Mouse (Mus musculus): ENCODE data around the gene 2010300C02Rik.

Gene 2010300C02Rik

DNA sequence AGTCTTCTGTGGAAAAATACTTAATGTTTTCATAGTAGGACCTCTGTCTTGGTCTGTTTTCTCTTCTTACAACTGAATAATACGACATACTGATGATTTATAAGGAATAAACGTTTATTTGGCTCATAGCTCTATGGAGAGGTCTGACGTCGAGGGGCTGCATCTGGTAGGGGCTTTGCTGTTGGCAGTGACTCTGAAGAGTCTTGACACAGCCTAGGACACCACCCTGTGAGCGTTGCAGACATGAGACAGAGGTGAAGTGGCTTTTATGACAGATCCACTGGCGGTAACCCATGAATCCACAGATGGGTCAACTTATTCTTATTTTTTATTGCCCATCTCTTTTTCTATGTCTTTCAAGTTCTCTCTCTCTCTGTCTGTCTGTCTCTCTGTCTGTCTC is 52.5 kb downstream of the 2010300C02Rik start:
- DNase-seq (ENCODE audit: low spot score in 2 of 2) = no peak

DNA sequence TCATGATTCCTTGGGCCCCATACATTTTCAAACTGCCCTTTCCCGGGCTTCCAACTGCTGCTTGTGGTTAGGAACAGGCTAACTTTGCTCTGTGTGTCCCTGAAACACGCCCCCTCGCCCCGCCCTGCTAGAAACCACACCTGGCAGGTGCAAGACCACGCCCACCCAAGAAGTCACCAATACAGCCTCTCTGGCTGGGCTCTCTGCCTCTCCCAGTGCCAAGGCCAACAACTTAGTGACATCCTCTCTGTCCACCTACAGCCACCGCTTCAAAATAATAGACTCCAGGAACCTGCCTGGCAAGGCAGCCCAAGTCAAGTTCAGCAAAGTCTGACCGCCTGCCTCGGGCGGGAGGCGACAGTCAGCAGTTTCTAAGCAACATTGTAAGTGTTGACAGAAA is 53.3 kb downstream of the 2010300C02Rik start:
- no peak for DNase-seq (ENCODE audit: low spot score in 2 of 2)

DNA sequence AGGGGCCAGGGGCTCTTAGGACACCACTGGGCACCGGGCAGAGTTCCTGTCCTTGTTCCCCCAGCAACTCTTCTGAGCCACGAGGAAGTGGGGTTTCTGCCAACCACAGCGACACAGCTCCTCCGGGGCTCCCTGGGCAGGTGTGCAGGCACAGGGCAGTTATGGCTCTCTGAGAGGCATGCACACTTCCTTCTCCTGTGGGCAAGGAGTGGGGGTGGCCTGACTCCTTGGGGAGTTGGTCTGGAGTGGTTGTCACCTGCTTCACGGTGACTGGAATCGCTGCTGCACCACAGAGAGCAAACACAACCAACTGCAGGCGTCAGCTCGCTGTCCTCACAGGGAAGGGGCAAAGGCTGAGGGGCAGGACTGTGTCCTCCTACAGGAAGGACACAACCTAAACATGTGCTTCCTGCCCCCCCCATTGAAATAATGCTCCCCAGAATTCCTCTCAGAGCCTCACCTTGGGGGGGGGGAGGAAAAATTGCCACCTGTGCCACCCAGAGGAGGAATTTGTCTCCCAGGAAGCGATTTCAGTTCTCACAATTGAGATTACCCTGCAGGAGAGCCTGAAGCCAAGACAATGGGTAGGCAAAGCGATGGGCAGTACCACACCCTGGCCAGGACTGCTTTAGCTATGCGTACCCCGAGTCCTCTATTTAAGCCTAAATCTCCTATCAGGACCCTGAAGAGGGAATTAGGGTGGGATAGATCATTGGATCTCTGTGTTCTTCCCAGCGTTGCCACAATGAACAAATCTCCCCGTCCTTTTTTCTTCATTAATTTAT is 54.2 kb downstream of the 2010300C02Rik start:
- no peak for DNase-seq (ENCODE audit: low spot score in 2 of 2)

DNA sequence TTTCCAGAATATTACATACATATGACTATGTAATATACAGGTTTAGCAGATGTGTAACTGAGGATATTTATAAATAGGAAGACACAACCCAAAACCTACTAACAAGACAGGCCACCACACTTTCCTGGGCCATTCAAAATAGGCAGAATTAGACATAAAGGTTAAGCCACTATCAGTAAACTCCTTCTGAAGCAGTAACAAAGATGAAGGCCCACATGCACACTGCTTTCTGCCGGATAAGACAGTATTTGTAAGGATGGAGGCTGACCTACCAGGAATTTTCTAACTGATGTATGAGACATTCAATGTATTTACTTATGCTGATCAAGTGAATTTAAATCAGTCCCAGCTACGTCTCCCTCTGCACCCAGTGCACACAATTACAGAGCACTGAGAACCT is 55.4 kb downstream of the 2010300C02Rik start:
- no peak for DNase-seq (ENCODE audit: low spot score in 2 of 2)

DNA sequence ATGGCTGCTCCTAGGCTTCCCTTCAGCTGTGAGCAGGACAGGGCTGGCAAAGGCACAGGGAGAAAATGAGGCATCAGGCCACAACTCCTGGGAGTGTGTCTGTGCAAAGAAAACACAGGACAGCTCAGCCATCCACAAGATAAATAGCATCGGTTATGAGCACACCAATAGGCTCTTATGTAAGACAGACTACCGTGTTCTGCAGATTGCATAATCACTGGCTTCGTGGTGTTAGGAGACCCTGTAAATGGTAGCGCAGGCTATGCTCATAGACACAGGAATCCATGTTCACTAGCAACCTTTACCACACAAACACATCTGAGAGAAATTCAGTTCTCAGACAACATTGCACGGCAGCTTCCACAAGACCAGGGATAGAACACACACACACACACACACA is 56.3 kb downstream of the 2010300C02Rik start:
- no peak for DNase-seq (ENCODE audit: low spot score in 2 of 2)

DNA sequence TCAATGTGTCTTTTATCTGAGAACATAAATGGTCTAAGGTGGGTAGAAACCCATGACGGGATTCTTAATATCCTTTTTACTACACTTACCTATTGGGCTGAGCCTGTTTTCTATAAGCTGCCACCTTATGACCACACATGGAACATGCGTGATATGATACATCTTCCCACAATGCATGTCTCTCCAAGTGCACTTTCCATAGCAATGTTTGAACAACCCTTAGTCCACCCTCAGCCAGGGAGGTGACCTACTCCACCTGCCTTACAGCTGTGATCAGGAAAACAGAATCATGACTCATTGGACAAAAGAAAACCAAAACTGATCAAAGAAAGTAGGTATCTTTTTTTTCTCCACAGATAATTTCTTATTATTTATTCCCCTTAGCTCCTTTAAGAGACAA is 63.9 kb downstream of the 2010300C02Rik start:
- DNase-seq (ENCODE audit: low spot score in 2 of 2) = no peak

DNA sequence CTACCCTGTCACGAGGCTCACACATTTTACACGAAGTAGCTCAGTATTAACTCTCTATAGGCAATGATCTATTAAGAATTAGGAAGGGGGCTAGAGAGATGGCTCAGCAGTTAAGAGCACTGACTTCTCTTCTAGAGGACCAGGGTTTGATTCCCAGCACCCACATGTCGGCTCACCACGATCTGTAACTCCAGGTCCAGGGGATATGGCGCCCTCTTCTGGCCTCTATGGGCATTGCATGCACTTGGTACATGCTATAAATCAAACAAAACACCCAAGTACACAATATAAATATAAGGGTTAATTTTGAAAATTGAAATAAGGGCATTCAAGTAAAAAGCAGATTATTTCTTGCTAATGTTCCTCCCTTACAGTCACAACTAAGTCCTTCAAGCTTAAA is 65.9 kb downstream of the 2010300C02Rik start:
- DNase-seq (ENCODE audit: low spot score in 2 of 2) = no peak

DNA sequence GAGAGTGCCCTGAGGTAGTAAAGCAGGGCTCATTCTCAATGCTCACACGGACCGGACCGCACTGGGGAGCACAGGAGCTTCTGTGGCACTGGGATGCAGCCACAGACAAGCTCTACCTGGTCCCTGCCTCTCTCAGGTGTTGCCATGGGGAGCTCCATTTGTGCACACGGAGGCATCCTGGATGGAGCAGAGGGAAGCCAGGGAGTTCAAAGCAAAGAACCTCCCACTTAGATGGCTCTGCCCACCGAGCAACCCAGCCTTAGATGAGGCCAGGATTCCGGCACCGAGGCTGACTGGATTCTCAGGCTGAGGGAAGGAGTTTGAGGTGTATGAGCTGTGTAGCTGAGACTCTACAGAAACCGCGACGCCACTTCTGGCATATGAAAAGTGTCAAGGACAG is 72.8 kb downstream of the 2010300C02Rik start:
- DNase-seq (ENCODE audit: low spot score in 2 of 2) = no peak

DNA sequence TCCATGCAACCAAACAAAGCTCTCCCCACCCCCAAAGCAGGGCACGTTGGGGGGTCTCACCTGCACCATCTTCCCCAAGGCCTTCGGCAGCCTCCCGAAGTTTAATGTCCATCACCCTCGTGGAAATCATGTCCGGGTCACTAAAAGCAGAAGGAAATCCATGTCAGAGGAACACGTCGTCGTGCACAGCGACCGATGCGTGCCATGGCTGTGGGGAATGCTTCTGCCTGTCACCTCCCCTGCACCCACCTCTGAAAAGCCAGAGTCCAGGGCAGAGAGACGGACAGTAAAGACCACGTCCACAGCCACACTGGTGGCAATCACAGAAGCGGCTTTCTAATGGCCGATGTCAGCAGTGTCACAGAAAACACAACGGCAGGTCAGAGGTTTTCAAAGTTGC is 75.4 kb downstream of the 2010300C02Rik start:
- DNase-seq (ENCODE audit: low spot score in 2 of 2) = no peak

DNA sequence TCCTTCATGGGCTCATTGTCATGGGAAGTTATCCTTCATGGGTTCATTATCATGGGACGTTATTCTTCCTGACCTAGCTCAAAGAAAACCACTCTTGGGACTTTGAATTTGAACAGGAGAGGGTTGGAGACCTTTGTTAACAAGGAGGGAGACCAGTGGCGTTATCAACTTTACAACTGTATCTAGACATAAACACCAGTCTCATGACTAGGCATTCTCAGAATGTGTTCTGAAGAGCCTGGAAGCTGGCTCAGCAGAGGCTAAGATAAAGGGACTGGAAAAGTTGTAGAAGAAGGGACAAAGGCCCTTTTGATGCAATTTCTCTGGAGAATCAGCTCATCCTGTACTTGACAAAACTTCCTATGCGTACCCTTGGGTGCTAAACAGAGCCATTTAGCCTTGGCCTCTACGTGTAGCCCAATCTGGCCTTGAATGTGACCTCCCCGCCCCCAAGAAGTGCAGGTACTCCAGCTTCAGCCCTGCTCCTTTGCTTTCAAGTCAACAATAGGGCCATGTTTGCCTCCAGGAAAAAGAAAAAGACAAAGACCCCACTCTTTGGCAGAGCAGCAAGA is 76.0 kb downstream of the 2010300C02Rik start:
- DNase-seq (ENCODE audit: low spot score in 2 of 2) = no peak

DNA sequence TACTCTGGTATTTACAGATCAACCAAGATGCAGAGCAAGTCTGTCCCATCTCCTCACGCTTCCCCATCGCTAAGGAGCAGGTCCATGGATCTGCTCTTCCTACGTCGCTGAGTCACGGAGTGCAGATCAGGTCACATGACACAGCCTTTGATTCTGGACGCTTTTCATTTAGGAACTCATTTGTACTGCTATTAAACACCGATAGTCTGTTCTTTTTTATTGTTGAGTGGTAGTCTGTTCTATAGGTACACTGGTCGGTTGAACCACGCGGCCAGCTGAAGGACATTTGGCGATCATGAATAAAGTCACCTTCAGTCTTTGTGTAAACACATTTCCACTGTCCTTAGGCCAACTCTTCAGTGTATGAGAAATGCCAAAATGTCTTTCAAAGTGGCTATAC is 78.5 kb downstream of the 2010300C02Rik start:
- DNase-seq (ENCODE audit: low spot score in 2 of 2) = no peak

DNA sequence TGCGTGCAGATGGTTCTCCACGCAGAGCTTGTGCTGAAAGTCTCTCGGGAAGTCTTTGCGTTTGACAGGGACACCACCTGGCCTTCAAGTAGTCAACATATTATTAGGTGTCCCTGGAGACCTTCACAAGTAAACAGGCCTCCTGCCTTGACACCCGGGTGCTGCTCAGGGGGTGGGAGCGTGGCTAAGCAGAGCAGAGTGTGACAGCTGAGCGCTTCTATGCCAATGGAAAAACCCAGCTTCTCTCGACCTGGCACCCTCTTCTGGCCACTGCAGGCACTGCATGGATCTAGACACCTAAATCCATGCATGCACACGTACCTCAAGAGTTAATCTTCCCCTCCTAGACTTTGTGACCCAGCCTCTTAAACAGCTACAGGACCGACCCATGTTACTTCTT is 80.8 kb downstream of the 2010300C02Rik start:
- peak; percentile 61 to 78 for DNase-seq (ENCODE audit: low spot score in 2 of 2)

DNA sequence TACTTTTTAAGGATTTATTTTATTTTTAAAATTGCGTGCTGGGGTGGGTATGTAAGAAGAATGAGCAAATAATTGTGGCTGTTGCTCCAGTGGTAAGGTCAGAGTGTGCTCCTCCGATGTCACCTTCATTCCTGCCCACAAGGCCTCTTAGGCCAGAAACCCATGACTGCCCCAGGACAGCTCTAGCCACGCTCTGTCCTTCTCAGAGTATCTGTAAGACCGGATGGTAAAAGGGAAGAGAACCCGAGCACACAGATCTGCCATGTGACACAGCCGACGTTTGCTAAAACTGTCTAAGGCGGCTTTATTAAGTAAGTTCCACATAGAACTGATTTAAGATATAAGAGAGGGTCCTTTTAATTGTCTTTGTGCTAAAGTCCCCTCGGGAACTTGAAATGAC is 81.3 kb downstream of the 2010300C02Rik start:
- no peak for DNase-seq (ENCODE audit: low spot score in 2 of 2)

DNA sequence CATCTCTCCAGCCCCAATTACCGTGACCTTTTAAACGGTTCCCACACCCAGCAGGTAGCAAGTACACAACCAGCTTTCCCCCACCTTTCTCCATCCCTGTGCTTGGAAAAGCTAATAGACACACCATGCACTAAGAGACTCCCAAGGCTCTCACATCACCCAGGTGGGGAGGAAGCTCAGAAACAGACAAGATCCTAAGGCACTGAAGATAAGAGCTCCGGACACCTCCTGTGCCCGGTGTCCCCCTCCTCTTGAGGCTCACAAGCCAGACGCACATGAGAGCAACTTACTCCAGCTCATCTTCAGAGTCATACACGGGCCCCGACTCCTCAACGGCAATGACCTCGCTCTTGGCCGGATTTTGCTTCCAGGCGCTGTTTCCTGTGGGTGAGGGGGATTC is 82.3 kb downstream of the 2010300C02Rik start:
- DNase-seq (ENCODE audit: low spot score in 2 of 2) = no peak

DNA sequence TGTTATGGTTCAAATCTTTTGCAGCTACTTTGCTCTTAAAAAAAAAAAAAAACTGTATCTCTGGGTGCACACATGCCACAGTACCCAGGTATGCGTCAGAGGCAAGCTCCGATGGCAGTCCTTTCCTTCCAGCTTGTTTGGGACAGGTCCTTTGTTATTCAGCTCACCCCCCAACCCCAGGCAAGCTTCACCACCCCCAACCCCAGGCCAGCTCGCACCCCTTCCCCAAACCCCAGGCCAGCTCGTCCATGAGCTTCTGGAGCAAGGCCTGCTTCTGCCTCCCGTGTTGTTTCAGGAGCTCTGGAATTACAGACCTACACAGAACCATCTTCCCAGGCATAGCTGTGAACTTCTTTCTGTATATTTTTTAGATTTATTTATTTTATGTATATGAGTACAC is 83.1 kb downstream of the 2010300C02Rik start:
- DNase-seq (ENCODE audit: low spot score in 2 of 2) = no peak

DNA sequence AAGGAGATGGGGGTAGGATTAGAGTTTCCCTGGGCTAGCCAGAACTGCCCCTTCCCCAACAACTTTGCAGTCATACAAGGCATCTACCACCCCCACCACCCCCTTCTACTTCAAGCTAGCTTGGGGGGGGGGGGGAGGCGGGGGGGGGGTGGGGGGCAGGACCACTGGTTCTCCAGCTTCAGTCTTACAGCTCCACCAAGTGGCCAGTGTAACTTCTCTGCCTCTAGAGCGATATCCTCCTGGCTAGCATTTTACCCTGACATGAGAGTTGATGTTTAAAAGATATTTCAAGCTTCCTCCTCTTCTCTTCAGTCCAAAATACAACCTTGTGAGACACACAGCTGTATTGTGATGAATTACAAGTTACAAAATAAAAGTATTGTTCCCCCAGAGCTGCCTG is 83.7 kb downstream of the 2010300C02Rik start:
- peak in 1 of 2 experiments; percentile 68 for DNase-seq (ENCODE audit: low spot score in 2 of 2)

DNA sequence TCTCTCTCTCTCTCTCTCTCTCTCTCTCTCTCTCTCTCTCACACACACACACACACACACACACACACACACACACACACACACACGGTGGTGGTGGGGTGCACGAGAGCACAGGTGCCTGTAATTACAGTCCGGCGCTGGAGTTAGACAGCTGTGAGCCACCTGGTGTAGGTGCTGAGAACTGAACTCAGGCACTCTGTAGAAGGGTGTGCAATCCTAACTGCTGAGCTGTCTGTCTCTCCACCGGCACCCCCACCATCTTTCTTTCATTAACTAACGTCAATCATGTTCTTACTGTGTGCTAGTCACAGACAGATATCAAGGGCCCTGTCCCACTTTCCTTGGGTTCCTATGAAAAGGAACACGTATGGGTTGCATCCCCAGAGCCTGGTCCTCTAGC is 84.2 kb downstream of the 2010300C02Rik start:
- peak in 1 of 2 experiments; percentile 32 for DNase-seq (ENCODE audit: low spot score in 2 of 2)

DNA sequence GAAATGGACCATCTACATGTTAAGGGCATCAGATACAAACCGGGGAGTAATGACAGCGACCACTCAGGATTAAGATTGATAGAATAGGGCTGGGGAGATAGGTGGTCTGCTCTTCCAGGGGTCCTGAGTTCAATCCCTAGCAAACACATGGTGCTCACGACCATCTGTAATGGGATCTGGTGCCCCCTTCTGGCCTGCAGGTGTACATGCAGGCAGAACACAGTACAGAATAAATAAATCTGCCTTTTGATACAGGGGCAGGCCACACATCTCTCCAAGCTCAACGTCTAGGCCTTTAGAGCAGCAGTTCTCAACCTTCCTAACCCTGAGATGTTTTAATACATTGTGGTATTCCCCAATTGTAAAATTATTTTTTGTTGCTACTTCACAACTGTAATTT is 85.2 kb downstream of the 2010300C02Rik start:
- peak; percentile 30 to 78 for DNase-seq (ENCODE audit: low spot score in 2 of 2)

DNA sequence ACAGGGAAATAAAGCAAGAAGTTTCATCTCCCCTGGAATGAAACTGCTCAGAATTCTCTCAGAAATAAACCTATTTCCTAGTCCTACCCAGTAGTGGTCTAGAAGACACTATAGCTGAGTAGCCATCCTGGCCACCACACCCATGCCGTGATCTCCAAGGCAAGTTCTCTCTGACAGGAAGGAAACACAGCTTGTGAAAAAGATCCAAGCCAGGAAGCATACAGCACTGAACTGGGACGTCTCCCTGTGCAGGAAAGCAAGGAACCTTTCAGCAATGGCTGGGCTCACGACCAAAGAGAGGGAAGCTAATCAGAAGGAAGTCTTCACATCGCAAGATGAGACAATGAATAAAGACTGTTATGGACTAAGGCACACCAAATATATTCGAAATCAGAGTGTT is 86.4 kb downstream of the 2010300C02Rik start:
- DNase-seq (ENCODE audit: low spot score in 2 of 2) = no peak

DNA sequence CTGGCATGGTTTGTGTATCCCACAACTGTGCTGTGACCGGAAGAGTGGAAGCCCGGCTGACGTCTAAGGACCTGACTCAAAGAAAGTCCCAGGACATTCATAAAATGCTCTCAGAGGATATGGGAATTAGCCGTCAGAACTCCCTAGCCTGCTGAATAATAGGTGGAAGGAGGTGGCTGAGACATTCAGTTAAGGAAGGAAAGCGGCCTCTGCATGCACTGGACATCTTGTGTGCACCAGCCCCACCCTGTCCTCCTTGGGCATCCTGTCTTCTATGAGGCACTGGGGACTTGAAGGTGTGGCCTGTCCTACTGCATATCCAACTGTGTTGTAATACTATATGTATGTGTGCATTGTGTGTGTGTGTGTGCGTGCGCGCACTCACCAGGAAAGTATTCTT is 87.5 kb downstream of the 2010300C02Rik start:
- DNase-seq (ENCODE audit: low spot score in 2 of 2) = no peak

DNA sequence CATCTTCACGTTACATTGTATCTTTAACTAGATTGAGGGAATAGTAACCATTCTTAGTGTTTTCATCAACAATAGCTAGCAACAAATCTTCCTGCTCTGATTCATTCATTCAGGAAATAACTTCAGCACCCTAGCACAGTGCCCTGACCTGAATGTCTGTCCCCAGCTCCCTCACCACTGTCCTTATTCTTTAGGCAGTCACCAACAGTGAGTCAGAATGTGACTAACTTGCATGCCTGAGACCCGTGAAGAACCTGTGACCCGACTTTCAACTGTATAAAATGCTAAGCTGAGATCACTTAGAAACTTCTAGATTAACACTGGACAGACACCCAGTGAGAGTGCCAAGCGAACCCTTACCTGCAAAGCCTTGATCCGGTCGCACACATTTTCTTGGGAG is 88.4 kb downstream of the 2010300C02Rik start:
- DNase-seq (ENCODE audit: low spot score in 2 of 2) = no peak

DNA sequence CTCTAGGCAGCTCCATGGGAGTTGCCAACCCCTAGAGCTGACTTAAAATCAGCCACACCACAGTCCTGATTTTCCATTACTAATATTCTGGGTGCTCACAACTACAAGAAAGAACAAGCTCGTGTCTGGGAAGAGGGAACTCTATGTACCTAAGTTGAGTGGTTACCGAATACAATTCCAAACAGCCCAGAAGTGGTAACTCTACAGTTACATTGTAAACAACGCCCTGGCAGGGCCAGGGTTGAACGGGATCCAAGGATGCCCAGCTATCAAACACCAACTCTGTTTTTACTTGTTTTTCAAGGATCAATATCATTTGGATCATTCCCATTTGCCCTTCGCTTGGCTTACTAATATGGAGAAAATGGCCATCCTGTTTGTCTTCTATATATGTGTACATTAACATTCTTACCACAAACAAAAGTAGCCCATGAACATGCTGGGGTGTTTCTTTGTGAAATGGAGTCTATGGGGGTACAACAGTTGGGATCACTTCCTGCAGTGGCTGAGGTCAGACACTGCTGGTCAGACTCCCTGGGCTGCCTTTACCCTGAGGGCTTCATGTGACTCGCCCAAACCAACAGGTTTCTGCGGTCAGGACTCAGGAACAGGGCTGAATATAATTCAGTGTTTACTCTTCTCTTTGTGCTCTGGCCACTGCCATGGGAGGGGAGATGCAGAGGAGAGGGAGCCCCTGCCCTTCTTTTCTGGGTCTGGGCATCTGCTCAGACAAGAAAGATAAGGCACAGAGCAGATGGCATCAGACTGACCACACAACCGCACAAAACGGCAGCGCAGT is 89.3 kb downstream of the 2010300C02Rik start:
- DNase-seq (ENCODE audit: low spot score in 2 of 2) = no peak

DNA sequence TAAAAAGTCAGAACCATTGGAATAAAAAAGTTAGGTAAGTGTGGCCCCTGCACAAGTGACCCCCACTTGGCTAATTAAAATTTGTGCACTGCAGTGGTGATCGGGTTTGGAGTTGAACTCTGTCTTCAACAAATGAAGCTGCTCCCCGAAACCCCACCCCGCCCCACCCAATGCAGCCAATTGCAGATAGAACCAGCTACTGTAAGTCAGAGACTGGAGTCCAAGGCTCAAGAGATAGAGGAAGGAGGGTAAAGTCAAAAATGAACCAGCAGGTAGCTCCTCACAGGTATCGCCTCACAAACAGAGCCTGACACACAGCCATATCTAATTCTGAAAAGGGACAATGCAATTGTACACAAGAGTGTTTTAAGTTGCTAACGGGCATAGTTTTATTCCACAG is 90.0 kb downstream of the 2010300C02Rik start:
- no peak for DNase-seq (ENCODE audit: low spot score in 2 of 2)

All from thymus, postnatal 10 days (tissue).